Mouse (Mus musculus) cerebellum, adult 2 months (tissue): ENCODE measurements around the gene Kcnk12. TPM values are rescaled to one million over a fixed set of nuclear protein-coding genes. Genes with fewer than 3 reads are reported as not detected.

Experiments
- DNase-seq, 2 experiments: peaks; one replicate each; pipeline ENCODE4 v3.0.0; 2021
- H3K27ac ChIP-seq: fragments of 200-500 bp; 2 replicates; pipeline ENCODE4 v1.5.1; 2012; ENCODE audit warnings: low read length, control low read depth, inconsistent platforms; ENCODE audit not compliant: insufficient read depth
- H3K27me3 ChIP-seq: fragments of 200-500 bp; 2 replicates; pipeline ENCODE4 v1.6.1; 2012; ENCODE audit warnings: inconsistent platforms, mild to moderate bottlenecking, low read length, moderate library complexity; ENCODE audit not compliant: control insufficient read depth, insufficient read depth
- H3K4me1 ChIP-seq: fragments of 200-500 bp; 2 replicates; pipeline ENCODE4 v1.6.1; 2011; ENCODE audit warnings: low read length; ENCODE audit not compliant: control insufficient read depth, insufficient read depth
- H3K4me3 ChIP-seq: fragments of 200-500 bp; replicated peaks from 2 replicates; pipeline ENCODE3; 2011; ENCODE audit warnings: mild to moderate bottlenecking, low read depth, low read length, control low read depth; ENCODE audit not compliant: insufficient read depth
- CTCF ChIP-seq: fragments of 200-500 bp; IDR thresholded peaks from 2 replicates; pipeline ENCODE4 v1.5.1; 2011; ENCODE audit warnings: low read depth, mild to moderate bottlenecking, control low read depth, low read length, moderate library complexity, borderline replicate concordance; ENCODE audit not compliant: insufficient read depth
- POLR2A ChIP-seq: fragments of 200-500 bp; IDR thresholded peaks from 2 replicates; pipeline ENCODE4 v1.6.1; 2011; ENCODE audit warnings: low read length, control low read depth, borderline replicate concordance; ENCODE audit not compliant: insufficient read depth
- WGBS: fragments of 180-500 bp; shearing (Covaris S2); methylation state at CpG from one replicate; pipeline ENCODE4 v1.1.7; 2018; 5-methylcytosine and 5-hydroxymethylcytosine counted together
- polyA plus RNA-seq: library from polyadenylated mRNA; depleted of rRNA; stranded (reverse); fragments of >200 nt; gene quantifications from 2 replicates; pipeline ENCODE4 v1.2.3, GENCODE M21; 2012; rRNA removed

Kcnk12 gene
- polyA plus RNA-seq, 1 experiment: 43.2 TPM

- TF ChIP-seq CTCF (no peak), POLR2A (no peak)
- no peak overlapping the region for H3K4me3 ChIP-seq
- no peaks in the 10 kb centered on the region for H3K27me3 ChIP-seq
- 76% methylated on average over 4 of the region's 4 CpGs for WGBS
- H3K27ac ChIP-seq: no peak overlapping the region
- H3K4me1 ChIP-seq: no peaks in the 10 kb centered on the region
- DNase-seq: no peak
These were observed 65.8 kb downstream of the Kcnk12 start for GRCm38 (mm10) chr17:87731962-87732361.

- 88% methylated on average over 12 of the region's 12 CpGs for WGBS
- Histone ChIP-seq H3K27me3 (no peaks in the 10 kb centered on the region), H3K4me3 (no peak overlapping the region), H3K4me1 (no peaks in the 10 kb centered on the region), H3K27ac (no peak overlapping the region)
- TF ChIP-seq POLR2A (no peak), CTCF (no peak)
- no peak for DNase-seq
These were observed 71.1 kb downstream of the Kcnk12 start for GRCm38 (mm10) chr17:87726489-87727356.

- 81% methylated on average over 7 of the region's 7 CpGs for WGBS
- Histone ChIP-seq H3K27me3 (no peaks in the 10 kb centered on the region), H3K27ac (no peak overlapping the region), H3K4me3 (no peak overlapping the region), H3K4me1 (no peaks in the 10 kb centered on the region)
- TF ChIP-seq POLR2A: no peak
- no peak for TF ChIP-seq CTCF
- no peak for DNase-seq
These were observed 73.1 kb downstream of the Kcnk12 start for GRCm38 (mm10) chr17:87724727-87725126.

- Histone ChIP-seq H3K4me3 (no peak overlapping the region), H3K27ac (no peak overlapping the region), H3K4me1 (no peaks in the 10 kb centered on the region), H3K27me3 (no peaks in the 10 kb centered on the region)
- no peak for DNase-seq
- no peak for TF ChIP-seq CTCF
- no peak for TF ChIP-seq POLR2A
- 91% methylated on average over 8 of the region's 8 CpGs for WGBS
These were observed 97.7 kb downstream of the Kcnk12 start for GRCm38 (mm10) chr17:87700101-87700500.

- no peak for DNase-seq
- H3K27me3 ChIP-seq: no peaks in the 10 kb centered on the region
- H3K4me3 ChIP-seq: no peak overlapping the region
- H3K4me1 ChIP-seq: no peaks in the 10 kb centered on the region
- TF ChIP-seq CTCF (no peak), POLR2A (no peak)
- WGBS: 83% methylated on average over 16 of the region's 16 CpGs
- H3K27ac ChIP-seq: no peak overlapping the region
These were observed 98.6 kb downstream of the Kcnk12 start for GRCm38 (mm10) chr17:87698996-87699765.

- Histone ChIP-seq H3K4me3 (no peak overlapping the region), H3K27me3 (no peaks in the 10 kb centered on the region), H3K27ac (no peak overlapping the region), H3K4me1 (no peaks in the 10 kb centered on the region)
- DNase-seq: no peak
- WGBS: 72% methylated on average over 6 of the region's 6 CpGs
- TF ChIP-seq POLR2A: no peak
- no peak for TF ChIP-seq CTCF
These were observed 101.0 kb downstream of the Kcnk12 start for GRCm38 (mm10) chr17:87696814-87697213.

GRCm38 (mm10) chr17:87695874-87696465 lies 101.8 kb downstream of the Kcnk12 start:
- DNase-seq: no peak
- Histone ChIP-seq H3K4me1 (no peaks in the 10 kb centered on the region), H3K4me3 (no peak overlapping the region), H3K27ac (no peak overlapping the region), H3K27me3 (no peaks in the 10 kb centered on the region)
- TF ChIP-seq CTCF (no peak), POLR2A (no peak)
- WGBS: 79% methylated on average over 11 of the region's 11 CpGs

Other genes with a start within 250 kb of the Kcnk12 start
- 0.13 and 0.32 TPM in 2 replicates for gene Epcam, start 162.0 kb downstream of the Kcnk12 start, polyA plus RNA-seq
- 25.5 and 26.7 TPM in 2 replicates for gene Msh2, start 125.7 kb downstream of the Kcnk12 start, polyA plus RNA-seq
- not detected in 2 replicates for gene Rpl36-ps4, start 123.0 kb upstream of the Kcnk12 start, polyA plus RNA-seq
- gene Msh6, start 177.1 kb upstream of the Kcnk12 start, polyA plus RNA-seq: 11.5 and 11.9 TPM in 2 replicates